In genomic region chrX:11893606-11894279, GRCm38 (mm10) we compare ENCODE assay signal across 12 mouse cellular contexts.
A peak's percentile ranks its signal among the peaks of the same experiment; 100 is the strongest.
DNase-seq lines count a peak whose midpoint lies in the region; ATAC-seq and TF ChIP-seq lines count a peak whose summit lies in the region.
"Had no signal": no experiment of that assay in that cellular context is flagged by ENCODE, and none has a peak within 500 bp of the region (broad histone marks: within the 10 kb centered on the region; RNA-seq: fewer than 3 reads in every experiment).

No protein-coding gene starts in this region.

- no peak overlapping the region for H3K9ac ChIP-seq in heart, embryonic 14.5 days (ENCODE audit: low read length)
- no peak overlapping the region for H3K9ac ChIP-seq in midbrain, embryonic 16.5 days (ENCODE audit: low read depth, low read length)
- H3K9ac ChIP-seq: liver, embryonic 15.5 days; neural tube, embryonic 12.5 days had no signal

- no peaks in the 10 kb centered on the region for H3K9me3 ChIP-seq in heart, embryonic 14.5 days (ENCODE audit: control insufficient read depth, low read length)
- H3K9me3 ChIP-seq in midbrain, embryonic 16.5 days (replicated peaks; ENCODE audit: control insufficient read depth, low read length, poor library complexity, severe bottlenecking), result no peaks in the 10 kb centered on the region
- H3K9me3 ChIP-seq: liver, embryonic 15.5 days; neural tube, embryonic 12.5 days had no signal

- H3K4me3 ChIP-seq in heart, embryonic 14.5 days (ENCODE audit: control insufficient read depth in 1 of 2, insufficient read depth in 1 of 2, low read depth in 1 of 2, low read length in 2 of 2), result no peak overlapping the region
- no peak overlapping the region for H3K4me3 ChIP-seq in midbrain, embryonic 16.5 days (ENCODE audit: low read depth, low read length)
- H3K4me3 ChIP-seq: liver, embryonic 15.5 days; neural tube, embryonic 12.5 days had no signal

- no peak for TF ChIP-seq POLR2A in brain, embryonic 14.5 days (IDR thresholded peaks at IDR 0.05; ENCODE audit: borderline replicate concordance, extremely low read depth, insufficient read depth, insufficient read length, poor library complexity, severe bottlenecking)

- no peak for TF ChIP-seq CTCF in brain, embryonic 14.5 days (IDR thresholded peaks at IDR 0.05; ENCODE audit: borderline replicate concordance, extremely low read depth, insufficient read depth, insufficient read length)

- no peaks in the 10 kb centered on the region for H3K36me3 ChIP-seq in heart, embryonic 14.5 days (ENCODE audit: control insufficient read depth, insufficient read depth, low read length)
- H3K36me3 ChIP-seq in midbrain, embryonic 16.5 days (ENCODE audit: control insufficient read depth, insufficient read depth, low read length), result no peaks in the 10 kb centered on the region
- H3K36me3 ChIP-seq: liver, embryonic 15.5 days; neural tube, embryonic 12.5 days had no signal

- H3K27me3 ChIP-seq in heart, embryonic 14.5 days (ENCODE audit: control insufficient read depth, insufficient read depth, low read length), result no peaks in the 10 kb centered on the region
- H3K27me3 ChIP-seq in midbrain, embryonic 16.5 days (ENCODE audit: control insufficient read depth, insufficient read depth, low read depth, low read length), result peaks cover 4% of the 10 kb centered on the region; the same call in 1 of the 2 replicates

- 33% methylated on average over 10 of the region's 10 CpGs for WGBS in heart, embryonic 14.5 days
- 48% methylated on average over 9 of the region's 10 CpGs for WGBS in midbrain, embryonic 16.5 days

- 0 out of 2 replicates have a peak overlapping the region, but pooled peaks have one; percentile 13 for H3K4me2 ChIP-seq in heart, embryonic 14.5 days (ENCODE audit: low read length)
- no peak overlapping the region for H3K4me2 ChIP-seq in midbrain, embryonic 16.5 days (ENCODE audit: low read length)
- H3K4me2 ChIP-seq: liver, embryonic 15.5 days; neural tube, embryonic 12.5 days had no signal

- ATAC-seq in heart, embryonic 14.5 days (ENCODE audit: insufficient number of reproducible peaks, insufficient read depth, low FRiP score, low read depth), result no peak
- no peak for ATAC-seq in midbrain, embryonic 16.5 days

- no peak for DNase-seq in heart, adult 18-20 months
- DNase-seq in ovary, adult 18-20 months (ENCODE audit: low spot score), result peak; percentile 15
- DNase-seq in ovary, postnatal 10 days (ENCODE audit: low spot score), result no peak
- DNase-seq in brain, embryonic 14.5 days (ENCODE audit: low read depth), result peak; percentile 46
- DNase-seq in frontal cortex, postnatal 14 days (ENCODE audit: low spot score in 2 of 2), result no peak
- no peak for DNase-seq in urinary bladder, postnatal 36 days (ENCODE audit: low spot score in 2 of 2)
- DNase-seq: adrenal gland, postnatal 10 days; layer of hippocampus, postnatal 36 days had no signal

- H3K4me1 ChIP-seq in heart, embryonic 14.5 days (ENCODE audit: control insufficient read depth in 2 of 2, insufficient read depth in 2 of 2, low read length in 2 of 2), result peaks cover 13 to 16% of the 10 kb centered on the region in 2 experiments; a peak in 3 of 4 replicates
- H3K4me1 ChIP-seq in midbrain, embryonic 16.5 days (ENCODE audit: control insufficient read depth, insufficient read depth, low read length), result peaks cover 9% of the 10 kb centered on the region
- H3K4me1 ChIP-seq: neural tube, embryonic 12.5 days had no signal

- peak overlapping the region; percentile 41 to 57 for H3K27ac ChIP-seq in heart, embryonic 14.5 days (replicated peaks in 1 of 2; ENCODE audit: control insufficient read depth in 1 of 2, insufficient read depth in 1 of 2, low read depth in 2 of 2, low read length in 2 of 2)
- H3K27ac ChIP-seq in midbrain, embryonic 16.5 days (ENCODE audit: low read length), result peak overlapping the region; percentile 66; the same call in 1 of the 2 replicates
- H3K27ac ChIP-seq: liver, embryonic 15.5 days; neural tube, embryonic 12.5 days had no signal

Comparison
In these comparisons a context has a peak if more than half of its experiments do, and no peak if none do; other contexts are left out.
1. DNase-seq: peak in ovary, adult 18-20 months (single experiment) and brain, embryonic 14.5 days (single experiment); none in heart, adult 18-20 months (0 of 2), ovary, postnatal 10 days (single experiment), frontal cortex, postnatal 14 days (0 of 2) and urinary bladder, postnatal 36 days (0 of 2).